ENCODE assay signal across 8 mouse cellular contexts in genomic region chr14:50923437-50923836, GRCm38 (mm10). TPM values are rescaled to one million over a fixed set of nuclear protein-coding genes. Genes with fewer than 3 reads are reported as not detected.
DNase-seq lines count a peak whose midpoint lies in the region; ATAC-seq and TF ChIP-seq lines count a peak whose summit lies in the region.
"Not testable (repeated sequence)": the region's sequence is repeated elsewhere in the genome, so short reads cannot be mapped to it uniquely, and the experiment has no call there.

No protein-coding gene starts in this region.

- H3K36me3 ChIP-seq in forebrain, embryonic 13.5 days (ENCODE audit: poor library complexity, severe bottlenecking): peaks cover 40% of the 10 kb centered on the region
- peaks cover 23% of the 10 kb centered on the region for H3K36me3 ChIP-seq in heart, embryonic 16.5 days (ENCODE audit: control insufficient read depth, insufficient read depth)
- H3K36me3 ChIP-seq in intestine, postnatal 0 days (ENCODE audit: control insufficient read depth, insufficient read depth): peaks cover 25% of the 10 kb centered on the region
- H3K36me3 ChIP-seq in liver, embryonic 11.5 days (ENCODE audit: control insufficient read depth, insufficient read depth, low read length): peaks cover 25% of the 10 kb centered on the region
- H3K36me3 ChIP-seq in megakaryocyte, embryonic 14.5 days (replicated peaks; ENCODE audit: low read length): peaks cover 42% of the 10 kb centered on the region
- peaks cover 26% of the 10 kb centered on the region for H3K36me3 ChIP-seq in neural tube, embryonic 14.5 days (ENCODE audit: control insufficient read depth, insufficient read depth, low read length)

- DNase-seq in A20 (ENCODE audit: low read depth, low spot score): peak; percentile 60
- DNase-seq in liver, embryonic 11.5 days (ENCODE audit: low spot score): not testable (repeated sequence)

- not testable (repeated sequence) for H3K27ac ChIP-seq in brown adipose tissue, adult 24 weeks (replicated peaks; ENCODE audit: low read depth, low read length); forebrain, embryonic 13.5 days; intestine, postnatal 0 days (ENCODE audit: low read depth, low read length); neural tube, embryonic 14.5 days (ENCODE audit: low read depth, low read length)
- H3K27ac ChIP-seq in heart, embryonic 16.5 days (ENCODE audit: low read length): peak overlapping the region; percentile 94; the same call in 1 of the 2 replicates
- H3K27ac ChIP-seq in liver, embryonic 11.5 days (ENCODE audit: low read depth, low read length): peak overlapping the region; percentile 88; the same call in 1 of the 2 replicates

- not testable (repeated sequence) for ATAC-seq in forebrain, embryonic 13.5 days; heart, embryonic 16.5 days (replicated peaks; ENCODE audit: extremely low read depth, insufficient read depth, low FRiP score); intestine, postnatal 0 days; liver, embryonic 11.5 days (replicated peaks; ENCODE audit: low FRiP score); neural tube, embryonic 14.5 days (ENCODE audit: low read depth)

- not testable (repeated sequence) for H3K4me1 ChIP-seq in brown adipose tissue, adult 24 weeks (ENCODE audit: control insufficient read depth, insufficient read depth, insufficient read length, low read length); intestine, postnatal 0 days (replicated peaks; ENCODE audit: control insufficient read depth, insufficient read depth, low read length)
- H3K4me1 ChIP-seq in forebrain, embryonic 13.5 days: peaks cover 31% of the 10 kb centered on the region
- H3K4me1 ChIP-seq in heart, embryonic 16.5 days (ENCODE audit: control insufficient read depth, insufficient read depth, low read length): peaks cover 15% of the 10 kb centered on the region
- peaks cover 13% of the 10 kb centered on the region for H3K4me1 ChIP-seq in liver, embryonic 11.5 days (replicated peaks; ENCODE audit: control insufficient read depth, insufficient read depth, low read length)
- peaks cover 33% of the 10 kb centered on the region for H3K4me1 ChIP-seq in megakaryocyte, embryonic 14.5 days
- H3K4me1 ChIP-seq in neural tube, embryonic 14.5 days (ENCODE audit: control insufficient read depth, insufficient read depth, low read length): peaks cover 12% of the 10 kb centered on the region

- H3K4me2 ChIP-seq in forebrain, embryonic 13.5 days: peak overlapping the region; percentile 83
- peak overlapping the region; percentile 95 for H3K4me2 ChIP-seq in heart, embryonic 16.5 days (ENCODE audit: low read depth, low read length)
- H3K4me2 ChIP-seq in intestine, postnatal 0 days (replicated peaks; ENCODE audit: low read depth): peak overlapping the region; percentile 96
- H3K4me2 ChIP-seq in liver, embryonic 11.5 days: peak overlapping the region; percentile 69
- H3K4me2 ChIP-seq in neural tube, embryonic 14.5 days (ENCODE audit: low read depth, low read length): peak overlapping the region; percentile 83

- H3K9me3 ChIP-seq in forebrain, embryonic 13.5 days (replicated peaks); heart, embryonic 16.5 days (replicated peaks; ENCODE audit: control insufficient read depth, low read length); intestine, postnatal 0 days (ENCODE audit: control insufficient read depth); liver, embryonic 11.5 days (ENCODE audit: control insufficient read depth, low read length); megakaryocyte, embryonic 14.5 days; neural tube, embryonic 14.5 days (ENCODE audit: control insufficient read depth, low read length): not testable (repeated sequence)

- H3K4me3 ChIP-seq in brown adipose tissue, adult 24 weeks (ENCODE audit: insufficient read depth, low read depth, low read length): peak overlapping the region; percentile 89
- H3K4me3 ChIP-seq in forebrain, embryonic 13.5 days: peak overlapping the region; percentile 88
- peak overlapping the region; percentile 97 for H3K4me3 ChIP-seq in heart, embryonic 16.5 days (ENCODE audit: low read length)
- peak overlapping the region; percentile 76 for H3K4me3 ChIP-seq in intestine, postnatal 0 days (ENCODE audit: low read depth, low read length)
- peak overlapping the region; percentile 79 for H3K4me3 ChIP-seq in liver, embryonic 11.5 days (ENCODE audit: low read depth, low read length)
- peak overlapping the region; percentile 90 for H3K4me3 ChIP-seq in megakaryocyte, embryonic 14.5 days (replicated peaks)
- peak overlapping the region; percentile 67 for H3K4me3 ChIP-seq in neural tube, embryonic 14.5 days (ENCODE audit: low read depth, low read length)

- WGBS in forebrain, embryonic 13.5 days: 82% methylated on average over 1 of the region's 1 CpGs
- 67% methylated on average over 1 of the region's 1 CpGs for WGBS in heart, embryonic 16.5 days
- 63% methylated on average over 1 of the region's 1 CpGs for WGBS in intestine, postnatal 0 days
- 70% methylated on average over 1 of the region's 1 CpGs for WGBS in liver, embryonic 11.5 days
- 81% methylated on average over 1 of the region's 1 CpGs for WGBS in neural tube, embryonic 14.5 days

- not testable (repeated sequence) for H3K27me3 ChIP-seq in forebrain, embryonic 13.5 days; heart, embryonic 16.5 days (ENCODE audit: control insufficient read depth, insufficient read depth, low read length); intestine, postnatal 0 days (replicated peaks; ENCODE audit: control insufficient read depth, insufficient read depth, low read length); liver, embryonic 11.5 days (replicated peaks; ENCODE audit: control insufficient read depth, insufficient read depth, low read length); megakaryocyte, embryonic 14.5 days (replicated peaks); neural tube, embryonic 14.5 days (ENCODE audit: control insufficient read depth, insufficient read depth, low read length)

- TF ChIP-seq CTCF in intestine, postnatal 0 days (IDR thresholded peaks at IDR 0.05; ENCODE audit: low read depth): not testable (repeated sequence)

- peak overlapping the region; percentile 92 for H3K9ac ChIP-seq in forebrain, embryonic 13.5 days
- H3K9ac ChIP-seq in heart, embryonic 16.5 days (ENCODE audit: low read length): peak overlapping the region; percentile 89
- not testable (repeated sequence) for H3K9ac ChIP-seq in intestine, postnatal 0 days (ENCODE audit: low read depth, low read length)
- H3K9ac ChIP-seq in liver, embryonic 11.5 days (ENCODE audit: low read depth, low read length): peak overlapping the region; percentile 81
- peak overlapping the region; percentile 65; the same call in 1 of the 2 replicates for H3K9ac ChIP-seq in neural tube, embryonic 14.5 days (replicated peaks; ENCODE audit: low read depth, low read length)

RNA-seq across cellular contexts. Expression of gene Osgep, which starts 1.3 kb away (rescaled TPM):
- polyA plus RNA-seq in brown adipose tissue, adult 24 weeks (2012; ENCODE audit: insufficient read depth, insufficient read length, missing spikeins): 59.2 and 66.9 TPM in 2 replicates
- polyA plus RNA-seq in forebrain, embryonic 13.5 days (2015; fragmentation: Nextera tagmentation; extraction: Ambion mirVana): 150 and 164 TPM in 2 replicates
- 134 and 141 TPM in 2 replicates for polyA plus RNA-seq in heart, embryonic 16.5 days (2015; fragmentation: Nextera tagmentation; extraction: Ambion mirVana)
- polyA plus RNA-seq in intestine, postnatal 0 days (2015; fragmentation: Nextera tagmentation; extraction: Ambion mirVana): 56.8 and 57.8 TPM in 2 replicates
- polyA plus RNA-seq in liver, embryonic 11.5 days (2014; fragmentation: Nextera tagmentation; extraction: Ambion mirVana): 116 and 119 TPM in 2 replicates
- 14.5 and 15.9 TPM in 2 replicates for polyA plus RNA-seq in megakaryocyte, embryonic 14.5 days (2012; ENCODE audit: insufficient read depth, low replicate concordance)
- polyA plus RNA-seq in neural tube, embryonic 14.5 days (2014; fragmentation: Nextera tagmentation; extraction: Ambion mirVana): 110 TPM in 2 replicates

RNA-seq across cellular contexts. Expression of gene Apex1, which starts 1.3 kb away (rescaled TPM):
- polyA plus RNA-seq in brown adipose tissue, adult 24 weeks (2012; ENCODE audit: insufficient read depth, insufficient read length, missing spikeins): 31.0 and 35.3 TPM in 2 replicates
- polyA plus RNA-seq in forebrain, embryonic 13.5 days (2015; fragmentation: Nextera tagmentation; extraction: Ambion mirVana): 355 and 364 TPM in 2 replicates
- 118 and 126 TPM in 2 replicates for polyA plus RNA-seq in heart, embryonic 16.5 days (2015; fragmentation: Nextera tagmentation; extraction: Ambion mirVana)
- polyA plus RNA-seq in intestine, postnatal 0 days (2015; fragmentation: Nextera tagmentation; extraction: Ambion mirVana): 71.0 and 74.1 TPM in 2 replicates
- 251 and 267 TPM in 2 replicates for polyA plus RNA-seq in liver, embryonic 11.5 days (2014; fragmentation: Nextera tagmentation; extraction: Ambion mirVana)
- polyA plus RNA-seq in megakaryocyte, embryonic 14.5 days (2012; ENCODE audit: insufficient read depth, low replicate concordance): 13.9 and 87.6 TPM in 2 replicates
- polyA plus RNA-seq in neural tube, embryonic 14.5 days (2014; fragmentation: Nextera tagmentation; extraction: Ambion mirVana): 166 and 180 TPM in 2 replicates

RNA-seq across cellular contexts. Expression of gene Pip4p1, which starts 7.2 kb away (rescaled TPM):
- polyA plus RNA-seq in brown adipose tissue, adult 24 weeks (2012; ENCODE audit: insufficient read depth, insufficient read length, missing spikeins): 44.2 and 46.1 TPM in 2 replicates
- 73.7 and 76.9 TPM in 2 replicates for polyA plus RNA-seq in forebrain, embryonic 13.5 days (2015; fragmentation: Nextera tagmentation; extraction: Ambion mirVana)
- 32.5 and 37.9 TPM in 2 replicates for polyA plus RNA-seq in heart, embryonic 16.5 days (2015; fragmentation: Nextera tagmentation; extraction: Ambion mirVana)
- polyA plus RNA-seq in intestine, postnatal 0 days (2015; fragmentation: Nextera tagmentation; extraction: Ambion mirVana): 51.2 and 51.4 TPM in 2 replicates
- polyA plus RNA-seq in liver, embryonic 11.5 days (2014; fragmentation: Nextera tagmentation; extraction: Ambion mirVana): 36.9 and 42.2 TPM in 2 replicates
- polyA plus RNA-seq in megakaryocyte, embryonic 14.5 days (2012; ENCODE audit: insufficient read depth, low replicate concordance): 82.0 and 93.0 TPM in 2 replicates
- 68.4 and 98.6 TPM in 2 replicates for polyA plus RNA-seq in neural tube, embryonic 14.5 days (2014; fragmentation: Nextera tagmentation; extraction: Ambion mirVana)

RNA-seq across cellular contexts. Expression of gene Pnp, which starts 7.4 kb away (rescaled TPM):
- 84.3 and 92.4 TPM in 2 replicates for polyA plus RNA-seq in brown adipose tissue, adult 24 weeks (2012; ENCODE audit: insufficient read depth, insufficient read length, missing spikeins)
- polyA plus RNA-seq in forebrain, embryonic 13.5 days (2015; fragmentation: Nextera tagmentation; extraction: Ambion mirVana): 33.2 and 35.4 TPM in 2 replicates
- 32.0 and 36.9 TPM in 2 replicates for polyA plus RNA-seq in heart, embryonic 16.5 days (2015; fragmentation: Nextera tagmentation; extraction: Ambion mirVana)
- 138 and 143 TPM in 2 replicates for polyA plus RNA-seq in intestine, postnatal 0 days (2015; fragmentation: Nextera tagmentation; extraction: Ambion mirVana)
- polyA plus RNA-seq in liver, embryonic 11.5 days (2014; fragmentation: Nextera tagmentation; extraction: Ambion mirVana): 86.7 and 87.7 TPM in 2 replicates
- polyA plus RNA-seq in megakaryocyte, embryonic 14.5 days (2012; ENCODE audit: insufficient read depth, low replicate concordance): 1.4 TPM in 1 of 2 replicates, not detected in the other
- polyA plus RNA-seq in neural tube, embryonic 14.5 days (2014; fragmentation: Nextera tagmentation; extraction: Ambion mirVana): 15.4 and 22.8 TPM in 2 replicates

RNA-seq across cellular contexts. Expression of gene Gm49342, which starts 20.9 kb away (rescaled TPM):
- polyA plus RNA-seq in brown adipose tissue, adult 24 weeks (2012; ENCODE audit: insufficient read depth, insufficient read length, missing spikeins): 11.9 and 19.3 TPM in 2 replicates
- polyA plus RNA-seq in forebrain, embryonic 13.5 days (2015; fragmentation: Nextera tagmentation; extraction: Ambion mirVana): not detected in 2 replicates
- not detected in 2 replicates for polyA plus RNA-seq in heart, embryonic 16.5 days (2015; fragmentation: Nextera tagmentation; extraction: Ambion mirVana)
- polyA plus RNA-seq in intestine, postnatal 0 days (2015; fragmentation: Nextera tagmentation; extraction: Ambion mirVana): not detected in 2 replicates
- polyA plus RNA-seq in liver, embryonic 11.5 days (2014; fragmentation: Nextera tagmentation; extraction: Ambion mirVana): not detected in 2 replicates
- polyA plus RNA-seq in megakaryocyte, embryonic 14.5 days (2012; ENCODE audit: insufficient read depth, low replicate concordance): 1.00 TPM in 1 of 2 replicates, not detected in the other
- polyA plus RNA-seq in neural tube, embryonic 14.5 days (2014; fragmentation: Nextera tagmentation; extraction: Ambion mirVana): not detected in 2 replicates
